Mouse (Mus musculus): Measurements from ENCODE around the gene Rps6ka2. TPM values are rescaled to one million over a fixed set of nuclear protein-coding genes. Genes with fewer than 3 reads are reported as not detected.
A peak's percentile ranks its signal among the peaks of the same experiment; 100 is the strongest.

Rps6ka2 gene
- polyA plus RNA-seq, 1 experiment from 2014 or later = 22.5 TPM

GRCm38 (mm10) chr17:7211893-7212292 is 42.0 kb downstream of the Rps6ka2 start:
- H3K36me3 ChIP-seq = no peaks in the 10 kb centered on the region
- no peak overlapping the region for H3K9ac ChIP-seq
- no peaks in the 10 kb centered on the region for H3K9me3 ChIP-seq
- no peak for ATAC-seq (ENCODE audit: low FRiP score, low read depth)
- H3K27ac ChIP-seq (replicated peaks) = no peak overlapping the region
- no peak overlapping the region for H3K4me2 ChIP-seq
- 66% methylated on average over 4 of the region's 4 CpGs for WGBS
- H3K4me3 ChIP-seq = no peak overlapping the region
- no peaks in the 10 kb centered on the region for H3K27me3 ChIP-seq
- H3K4me1 ChIP-seq (replicated peaks) = peaks cover 14% of the 10 kb centered on the region; the same call in 1 of the 2 replicates

- Histone ChIP-seq H3K4me1 (replicated peaks) (peaks cover 22% of the 10 kb centered on the region), H3K36me3 (no peaks in the 10 kb centered on the region), H3K9ac (no peak overlapping the region), H3K27ac (replicated peaks) (no peak overlapping the region), H3K4me2 (no peak overlapping the region), H3K9me3 (no peaks in the 10 kb centered on the region), H3K4me3 (no peak overlapping the region), H3K27me3 (no peaks in the 10 kb centered on the region)
- ATAC-seq (ENCODE audit: low FRiP score, low read depth) = no peak
- 95% methylated on average over 2 of the region's 2 CpGs for WGBS
Measured at GRCm38 (mm10) chr17:7213214-7213613, 43.3 kb downstream of the Rps6ka2 start.

DNA sequence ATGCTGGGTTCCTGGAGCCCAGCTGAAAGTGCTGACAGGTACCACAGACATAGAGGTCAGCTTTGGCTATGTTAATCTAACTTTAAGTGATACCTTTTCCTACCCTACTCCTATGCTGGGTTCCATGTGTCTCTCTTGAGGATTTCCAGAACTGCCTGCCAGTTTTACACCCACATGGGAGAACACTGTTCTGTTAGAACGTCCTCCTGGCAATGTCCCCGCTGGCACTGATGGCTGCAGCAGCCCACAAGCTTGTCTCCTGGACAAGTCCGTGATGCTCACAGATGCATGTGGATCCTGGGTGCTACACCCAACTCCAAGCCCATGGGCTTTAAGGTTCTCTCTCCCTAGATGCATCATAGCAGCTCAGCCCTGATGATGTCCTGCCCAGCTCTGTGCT is 44.1 kb downstream of the Rps6ka2 start:
- Histone ChIP-seq H3K4me2 (no peak overlapping the region), H3K4me1 (replicated peaks) (peaks cover 31% of the 10 kb centered on the region), H3K9ac (no peak overlapping the region), H3K27ac (replicated peaks) (no peak overlapping the region), H3K27me3 (no peaks in the 10 kb centered on the region), H3K36me3 (no peaks in the 10 kb centered on the region), H3K9me3 (no peaks in the 10 kb centered on the region), H3K4me3 (no peak overlapping the region)
- WGBS = 84% methylated on average over 3 of the region's 3 CpGs
- ATAC-seq (ENCODE audit: low FRiP score, low read depth) = no peak

DNA sequence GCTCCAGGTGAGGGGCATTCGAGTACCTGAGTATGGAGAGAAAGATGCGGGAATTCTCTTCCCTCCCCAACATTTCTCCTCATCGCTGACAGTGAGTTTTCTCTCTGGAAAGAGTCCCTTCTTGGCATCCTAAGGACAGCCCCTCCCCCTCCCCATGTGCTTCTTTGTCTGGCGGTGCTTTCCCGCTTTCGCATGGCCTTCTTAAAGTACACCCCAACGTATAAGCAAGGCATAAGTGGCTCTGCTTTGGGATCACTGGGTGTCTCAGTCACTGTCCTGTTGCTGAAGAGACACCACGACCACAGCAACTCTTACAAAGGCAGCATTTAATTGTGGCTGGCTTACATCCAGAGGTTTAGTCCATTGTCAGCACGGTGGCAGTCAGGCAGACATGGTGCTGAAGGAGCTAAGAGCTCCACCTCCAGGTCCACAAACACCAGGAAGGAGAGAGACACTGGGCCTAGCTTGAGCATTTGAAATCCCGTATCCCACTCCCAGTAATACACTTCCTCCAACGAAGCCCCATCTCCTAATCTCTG is 47.9 kb downstream of the Rps6ka2 start:
- WGBS = 55% methylated on average over 11 of the region's 11 CpGs
- peaks cover 27% of the 10 kb centered on the region for H3K4me1 ChIP-seq (replicated peaks)
- ATAC-seq (ENCODE audit: low FRiP score, low read depth) = no peak
- no peaks in the 10 kb centered on the region for H3K9me3 ChIP-seq
- peak overlapping the region; percentile 32 for H3K27ac ChIP-seq (replicated peaks)
- H3K4me3 ChIP-seq = no peak overlapping the region
- no peak overlapping the region for H3K9ac ChIP-seq
- no peaks in the 10 kb centered on the region for H3K27me3 ChIP-seq
- no peaks in the 10 kb centered on the region for H3K36me3 ChIP-seq
- no peak overlapping the region for H3K4me2 ChIP-seq

- H3K27me3 ChIP-seq = no peaks in the 10 kb centered on the region
- WGBS = 86% methylated on average over 9 of the region's 9 CpGs
- no peak overlapping the region for H3K4me2 ChIP-seq
- peaks cover 27% of the 10 kb centered on the region for H3K4me1 ChIP-seq (replicated peaks)
- H3K36me3 ChIP-seq = no peaks in the 10 kb centered on the region
- no peak for ATAC-seq (ENCODE audit: low FRiP score, low read depth)
- no peak overlapping the region for H3K4me3 ChIP-seq
- H3K9ac ChIP-seq = no peak overlapping the region
- H3K27ac ChIP-seq (replicated peaks) = peak overlapping the region; percentile 32
- no peaks in the 10 kb centered on the region for H3K9me3 ChIP-seq
Measured at GRCm38 (mm10) chr17:7218396-7218795, 48.5 kb downstream of the Rps6ka2 start.

DNA sequence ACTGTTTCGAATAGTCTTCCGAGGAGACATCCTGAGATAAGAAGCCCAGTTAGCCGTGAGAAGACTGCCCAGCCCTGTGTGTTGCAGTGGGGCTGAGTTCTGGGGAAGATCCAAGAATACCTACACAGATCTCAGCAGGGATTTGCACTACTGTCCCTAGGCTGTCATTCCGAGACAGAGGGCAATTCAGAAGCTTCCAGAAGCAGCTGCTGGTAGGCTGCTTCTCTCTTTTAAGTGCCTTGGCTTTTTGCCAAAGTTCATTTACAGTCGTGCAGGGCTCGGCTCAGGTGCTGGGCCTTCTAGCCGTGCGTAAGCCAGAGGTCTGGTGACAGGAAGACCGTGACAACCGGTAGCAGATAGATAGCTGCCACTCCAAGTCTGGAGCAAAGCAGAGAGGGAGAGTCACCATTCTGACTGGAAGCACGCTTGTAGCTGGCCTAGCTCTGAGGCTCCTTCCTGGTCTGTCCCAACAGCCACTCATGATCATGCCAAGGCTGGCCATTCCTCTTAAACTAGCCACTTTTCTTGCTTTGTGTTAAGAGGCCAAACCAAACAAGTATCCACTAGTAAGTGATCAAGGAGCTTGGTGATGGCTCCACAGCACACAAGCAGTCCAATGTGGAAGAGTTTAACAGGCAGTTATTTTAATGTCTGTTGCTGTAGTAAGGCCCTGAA is 49.3 kb downstream of the Rps6ka2 start:
- Histone ChIP-seq H3K27ac (replicated peaks) (peak overlapping the region; percentile 18), H3K4me1 (replicated peaks) (peaks cover 27% of the 10 kb centered on the region), H3K36me3 (no peaks in the 10 kb centered on the region), H3K4me2 (no peak overlapping the region), H3K27me3 (no peaks in the 10 kb centered on the region), H3K9me3 (no peaks in the 10 kb centered on the region), H3K4me3 (no peak overlapping the region), H3K9ac (no peak overlapping the region)
- WGBS = 44% methylated on average over 11 of the region's 11 CpGs
- ATAC-seq (ENCODE audit: low FRiP score, low read depth) = no peak

GRCm38 (mm10) chr17:7221310-7221709 is 51.4 kb downstream of the Rps6ka2 start:
- WGBS = 83% methylated on average over 4 of the region's 4 CpGs

DNA sequence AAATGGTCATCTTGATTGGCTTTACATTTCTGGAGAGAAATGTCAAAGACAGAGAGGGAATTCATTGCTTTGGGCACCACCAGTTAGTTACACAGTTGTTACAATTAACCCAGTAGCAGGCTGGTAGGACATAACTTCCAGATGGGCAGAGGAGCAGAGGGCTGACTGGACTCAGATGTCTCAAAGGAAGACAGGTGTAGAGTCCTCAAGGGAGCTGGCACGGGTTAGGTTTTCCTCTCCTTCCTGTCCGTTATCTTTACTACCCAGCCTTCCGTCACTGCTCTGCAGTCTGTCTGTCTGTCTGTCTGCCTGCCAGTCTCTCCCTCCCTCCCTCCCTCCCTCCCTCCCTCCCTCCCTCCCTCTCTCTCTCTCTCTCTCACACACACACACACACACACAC is 52.3 kb downstream of the Rps6ka2 start:
- Histone ChIP-seq H3K4me3 (no peak overlapping the region), H3K27ac (replicated peaks) (no peak overlapping the region), H3K9me3 (no peaks in the 10 kb centered on the region), H3K4me2 (no peak overlapping the region), H3K4me1 (replicated peaks) (peaks cover 32% of the 10 kb centered on the region), H3K27me3 (no peaks in the 10 kb centered on the region), H3K36me3 (no peaks in the 10 kb centered on the region), H3K9ac (no peak overlapping the region)
- no peak for ATAC-seq (ENCODE audit: low FRiP score, low read depth)
- WGBS = 78% methylated on average over 3 of the region's 3 CpGs

More at GRCm38 (mm10) chr17:7221310-7221709, 51.4 kb downstream of the Rps6ka2 start:
- H3K27ac ChIP-seq (replicated peaks) = no peak overlapping the region
- peaks cover 24% of the 10 kb centered on the region for H3K4me1 ChIP-seq (replicated peaks)
- ATAC-seq (ENCODE audit: low FRiP score, low read depth) = no peak
- no peak overlapping the region for H3K9ac ChIP-seq
- no peaks in the 10 kb centered on the region for H3K27me3 ChIP-seq
- no peaks in the 10 kb centered on the region for H3K36me3 ChIP-seq
- no peak overlapping the region for H3K4me2 ChIP-seq
- H3K9me3 ChIP-seq = no peaks in the 10 kb centered on the region
- no peak overlapping the region for H3K4me3 ChIP-seq

- H3K9me3 ChIP-seq = no peaks in the 10 kb centered on the region
- WGBS = 84% methylated on average over 9 of the region's 9 CpGs
- ATAC-seq (ENCODE audit: low FRiP score, low read depth) = peak; percentile 43; the same call in 1 of the 2 replicates
Measured at GRCm38 (mm10) chr17:7228545-7228944, 58.6 kb downstream of the Rps6ka2 start.

GRCm38 (mm10) chr17:7231312-7231711 is 61.4 kb downstream of the Rps6ka2 start:
- Histone ChIP-seq H3K4me3 (no peak overlapping the region), H3K4me1 (replicated peaks) (peaks cover 29% of the 10 kb centered on the region), H3K36me3 (no peaks in the 10 kb centered on the region), H3K27ac (replicated peaks) (no peak overlapping the region; the same call in 1 of the 2 replicates), H3K27me3 (no peaks in the 10 kb centered on the region), H3K4me2 (no peak overlapping the region), H3K9me3 (no peaks in the 10 kb centered on the region), H3K9ac (no peak overlapping the region)
- 72% methylated on average over 4 of the region's 4 CpGs for WGBS
- no peak for ATAC-seq (ENCODE audit: low FRiP score, low read depth)

More at GRCm38 (mm10) chr17:7228545-7228944, 58.6 kb downstream of the Rps6ka2 start:
- Histone ChIP-seq H3K4me3 (no peak overlapping the region), H3K27ac (replicated peaks) (0 out of 2 replicates have a peak overlapping the region, but pooled peaks have one; percentile 3), H3K36me3 (no peaks in the 10 kb centered on the region), H3K9ac (no peak overlapping the region), H3K27me3 (no peaks in the 10 kb centered on the region), H3K4me2 (no peak overlapping the region), H3K4me1 (replicated peaks) (peaks cover 29% of the 10 kb centered on the region)

- H3K9me3 ChIP-seq = no peaks in the 10 kb centered on the region
- ATAC-seq (ENCODE audit: low FRiP score, low read depth) = no peak
- no peak overlapping the region for H3K4me2 ChIP-seq
- WGBS = 66% methylated on average over 8 of the region's 8 CpGs
- H3K27ac ChIP-seq (replicated peaks) = no peak overlapping the region; the same call in 1 of the 2 replicates
- H3K9ac ChIP-seq = no peak overlapping the region
- peaks cover 25% of the 10 kb centered on the region for H3K4me1 ChIP-seq (replicated peaks)
- H3K27me3 ChIP-seq = no peaks in the 10 kb centered on the region
- no peaks in the 10 kb centered on the region for H3K36me3 ChIP-seq
- no peak overlapping the region for H3K4me3 ChIP-seq
Measured at GRCm38 (mm10) chr17:7231790-7232189, 61.9 kb downstream of the Rps6ka2 start.

GRCm38 (mm10) chr17:7232400-7232799 is 62.5 kb downstream of the Rps6ka2 start:
- no peak for ATAC-seq (ENCODE audit: low FRiP score, low read depth)
- Histone ChIP-seq H3K4me2 (no peak overlapping the region), H3K36me3 (no peaks in the 10 kb centered on the region), H3K4me3 (no peak overlapping the region), H3K27ac (replicated peaks) (no peak overlapping the region), H3K9ac (no peak overlapping the region), H3K27me3 (no peaks in the 10 kb centered on the region), H3K4me1 (replicated peaks) (peaks cover 20% of the 10 kb centered on the region), H3K9me3 (no peaks in the 10 kb centered on the region)
- 66% methylated on average over 7 of the region's 7 CpGs for WGBS

Measured in hindbrain, embryonic 15.5 days (tissue).